Mouse (Mus musculus) G1E (cell line): ENCODE results near the gene Tdo2.

ENCODE experiments used
- CTCF ChIP-seq: IDR thresholded peaks from 2 replicates; pipeline ENCODE4 v1.5.1; 2012; ENCODE audit warnings: low read depth, low read length, inconsistent platforms, mixed read lengths
- GATA1 ChIP-seq: IDR thresholded peaks from 2 replicates; pipeline ENCODE4 v1.6.1; 2012; ENCODE audit warnings: borderline replicate concordance, low read length, inconsistent platforms, mixed read lengths
- TAL1 ChIP-seq: conservative IDR thresholded peaks from 2 replicates; pipeline ENCODE4 v1.6.1; 2012; ENCODE audit warnings: low read depth, low read length, inconsistent platforms, mixed read lengths

GRCm38 (mm10) chr3:82007002-82007401 lies 31.0 kb upstream of the Tdo2 start:
- TF ChIP-seq GATA1: no peak
- no peak for TF ChIP-seq CTCF
- TF ChIP-seq TAL1: no peak
